Mouse (Mus musculus): ENCODE measurements around the gene Afm. TPM values are rescaled to one million over a fixed set of nuclear protein-coding genes. Genes with fewer than 3 reads are reported as not detected.

The Afm gene
- polyA plus RNA-seq (2016; fragmentation: Nextera tagmentation; extraction: Ambion mirVana) = 0.09 TPM in 1 of 2 replicates, not detected in the other

DNA sequence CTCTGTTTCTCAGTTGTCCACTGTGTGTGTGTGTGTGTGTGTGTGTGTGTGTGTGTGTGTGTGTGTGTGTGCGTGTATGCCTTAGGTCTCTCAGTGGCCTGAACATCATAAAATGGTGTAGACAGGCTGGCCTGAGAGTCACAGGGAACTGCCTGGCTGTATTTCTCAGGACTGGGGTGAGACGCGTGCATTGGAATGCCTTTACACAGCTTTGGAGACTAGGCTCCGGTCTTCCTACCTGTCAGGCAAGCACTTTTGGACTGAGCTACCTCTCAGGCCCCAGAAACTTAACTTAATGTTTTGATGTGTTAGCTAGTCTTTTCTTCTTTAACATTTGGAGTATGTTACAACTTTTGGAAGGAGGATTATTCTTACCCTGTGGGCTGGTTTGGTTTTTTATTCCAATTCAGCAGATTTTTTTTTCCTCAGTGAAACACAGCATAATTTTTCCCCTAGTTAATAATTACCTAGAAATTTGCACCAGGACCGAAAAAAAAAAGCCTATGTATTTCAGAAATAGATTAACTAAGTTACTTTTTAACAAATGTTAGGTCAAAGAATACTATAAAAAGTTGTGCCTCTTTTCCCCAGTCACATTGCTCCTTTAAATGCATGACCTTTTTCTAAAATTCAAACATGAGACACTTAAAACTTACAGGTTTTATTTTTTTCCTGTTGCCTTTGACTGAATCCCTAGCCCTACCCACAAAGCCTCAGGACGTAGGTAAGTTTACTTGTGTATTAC, at the start of gene Afm:
Gene Afm (plus strand): TSS at position 577 of the 745 bp plus-strand sequence.
- 77% methylated on average over 6 of the region's 6 CpGs for WGBS
- Histone ChIP-seq H3K4me3 (no peak within 1 kb of the TSS), H3K36me3 (no peaks in the 10 kb centered on the region), H3K27me3 (replicated peaks) (no peaks in the 10 kb centered on the region), H3K9me3 (replicated peaks) (no peaks in the 10 kb centered on the region), H3K27ac (ENCODE audit: poor library complexity, severe bottlenecking) (no peak within 1 kb of the TSS), H3K4me2 (no peak within 1 kb of the TSS), H3K9ac (no peak within 1 kb of the TSS), H3K4me1 (replicated peaks) (no peaks in the 10 kb centered on the region)
- no peak for ATAC-seq (ENCODE audit: insufficient number of reproducible peaks, low FRiP score)

DNA sequence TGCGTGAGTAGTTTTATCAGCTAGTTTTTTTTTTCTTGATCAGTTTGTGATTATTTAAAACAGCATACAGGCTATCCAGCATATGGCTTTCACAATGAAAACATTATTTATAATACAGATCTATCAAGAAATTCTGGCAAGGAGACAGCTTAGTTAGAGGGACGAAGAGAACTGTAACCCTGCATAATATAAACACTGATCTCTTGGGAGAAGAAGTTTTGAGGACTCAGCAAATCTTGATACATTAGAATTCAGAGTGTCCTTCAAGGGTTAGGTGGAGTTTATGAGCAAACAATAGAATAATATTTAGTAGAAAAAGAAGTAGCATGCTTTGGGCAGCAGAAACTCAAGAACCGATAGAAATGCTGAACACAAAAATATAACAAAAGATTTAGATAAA, 47.9 kb upstream of the Afm start:
- no peak overlapping the region for H3K27ac ChIP-seq (ENCODE audit: poor library complexity, severe bottlenecking)
- no peaks in the 10 kb centered on the region for H3K36me3 ChIP-seq
- no peak overlapping the region for H3K4me2 ChIP-seq
- H3K27me3 ChIP-seq (replicated peaks) = no peaks in the 10 kb centered on the region
- H3K4me1 ChIP-seq (replicated peaks) = no peaks in the 10 kb centered on the region
- 80% methylated on average over 3 of the region's 3 CpGs for WGBS
- H3K4me3 ChIP-seq = no peak overlapping the region
- ATAC-seq (ENCODE audit: insufficient number of reproducible peaks, low FRiP score) = no peak
- H3K9ac ChIP-seq = no peak overlapping the region
- no peaks in the 10 kb centered on the region for H3K9me3 ChIP-seq (replicated peaks)

DNA sequence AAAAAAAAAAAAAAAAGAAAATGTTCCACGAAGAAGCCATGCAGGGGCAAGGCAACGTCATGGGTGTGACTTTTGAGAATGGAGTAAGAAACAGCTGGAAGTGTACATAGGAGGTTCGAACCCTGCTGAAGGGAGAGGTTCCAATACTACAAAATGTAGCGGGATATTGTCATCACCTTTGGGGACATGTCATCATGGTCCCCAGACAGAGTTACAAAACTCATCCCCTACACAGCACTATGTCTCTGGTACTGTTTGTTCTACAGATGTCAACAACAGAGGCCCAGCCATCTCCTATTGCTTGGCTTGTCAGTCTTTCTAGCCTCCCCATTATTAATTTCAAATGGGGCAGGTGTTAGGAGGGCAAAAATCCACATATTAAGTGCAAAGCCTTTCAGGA, 44.8 kb upstream of the Afm start:
- no peak for ATAC-seq (ENCODE audit: insufficient number of reproducible peaks, low FRiP score)
- Histone ChIP-seq H3K4me1 (replicated peaks) (no peaks in the 10 kb centered on the region), H3K36me3 (no peaks in the 10 kb centered on the region), H3K4me3 (no peak overlapping the region), H3K4me2 (no peak overlapping the region), H3K9ac (no peak overlapping the region), H3K9me3 (replicated peaks) (no peaks in the 10 kb centered on the region), H3K27ac (ENCODE audit: poor library complexity, severe bottlenecking) (no peak overlapping the region), H3K27me3 (replicated peaks) (no peaks in the 10 kb centered on the region)
- WGBS = 82% methylated on average over 4 of the region's 4 CpGs

DNA sequence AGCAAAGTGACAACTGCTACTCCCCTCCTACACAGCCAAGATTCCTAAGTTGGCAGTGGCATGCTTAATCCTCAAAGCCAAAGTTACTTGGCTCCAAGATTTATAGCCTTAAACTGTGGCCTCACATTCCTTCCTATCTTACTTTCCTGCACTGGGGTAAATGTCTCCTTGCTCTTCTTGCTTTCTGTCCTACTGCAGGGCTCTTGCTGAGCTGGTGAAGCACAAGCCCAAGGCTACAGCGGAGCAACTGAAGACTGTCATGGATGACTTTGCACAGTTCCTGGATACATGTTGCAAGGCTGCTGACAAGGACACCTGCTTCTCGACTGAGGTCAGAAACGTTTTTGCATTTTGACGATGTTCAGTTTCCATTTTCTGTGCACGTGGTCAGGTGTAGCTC, 44.4 kb upstream of the Afm start:
- no peaks in the 10 kb centered on the region for H3K36me3 ChIP-seq
- H3K27ac ChIP-seq (ENCODE audit: poor library complexity, severe bottlenecking) = no peak overlapping the region
- ATAC-seq (ENCODE audit: insufficient number of reproducible peaks, low FRiP score) = no peak
- no peak overlapping the region for H3K4me3 ChIP-seq
- 74% methylated on average over 5 of the region's 5 CpGs for WGBS
- no peaks in the 10 kb centered on the region for H3K27me3 ChIP-seq (replicated peaks)
- H3K9ac ChIP-seq = no peak overlapping the region
- H3K4me1 ChIP-seq (replicated peaks) = no peaks in the 10 kb centered on the region
- H3K9me3 ChIP-seq (replicated peaks) = no peaks in the 10 kb centered on the region
- H3K4me2 ChIP-seq = no peak overlapping the region

DNA sequence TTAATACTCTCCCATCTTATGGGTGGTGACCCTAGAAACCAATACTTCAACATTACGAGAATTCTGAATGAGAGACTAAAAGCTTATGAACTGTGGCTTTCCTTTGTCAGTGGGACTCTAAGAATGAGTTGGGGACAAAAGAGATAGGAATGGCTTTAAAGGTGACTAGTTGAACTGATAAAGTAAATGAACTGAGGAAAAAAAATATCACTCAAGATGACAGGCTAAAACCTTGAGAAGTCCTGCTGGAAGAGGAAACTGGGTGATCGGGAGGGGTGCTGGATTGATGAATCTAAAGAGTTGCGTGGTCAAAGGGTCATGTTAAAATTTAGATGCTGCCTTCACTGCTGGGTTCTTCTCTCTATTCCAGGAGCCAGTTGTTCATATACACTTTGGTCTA, 42.0 kb upstream of the Afm start:
- Histone ChIP-seq H3K4me3 (no peak overlapping the region), H3K9ac (no peak overlapping the region), H3K4me1 (replicated peaks) (no peaks in the 10 kb centered on the region), H3K27ac (ENCODE audit: poor library complexity, severe bottlenecking) (no peak overlapping the region), H3K27me3 (replicated peaks) (no peaks in the 10 kb centered on the region), H3K4me2 (no peak overlapping the region), H3K9me3 (replicated peaks) (no peaks in the 10 kb centered on the region), H3K36me3 (no peaks in the 10 kb centered on the region)
- ATAC-seq (ENCODE audit: insufficient number of reproducible peaks, low FRiP score) = no peak
- 89% methylated on average over 3 of the region's 3 CpGs for WGBS

DNA sequence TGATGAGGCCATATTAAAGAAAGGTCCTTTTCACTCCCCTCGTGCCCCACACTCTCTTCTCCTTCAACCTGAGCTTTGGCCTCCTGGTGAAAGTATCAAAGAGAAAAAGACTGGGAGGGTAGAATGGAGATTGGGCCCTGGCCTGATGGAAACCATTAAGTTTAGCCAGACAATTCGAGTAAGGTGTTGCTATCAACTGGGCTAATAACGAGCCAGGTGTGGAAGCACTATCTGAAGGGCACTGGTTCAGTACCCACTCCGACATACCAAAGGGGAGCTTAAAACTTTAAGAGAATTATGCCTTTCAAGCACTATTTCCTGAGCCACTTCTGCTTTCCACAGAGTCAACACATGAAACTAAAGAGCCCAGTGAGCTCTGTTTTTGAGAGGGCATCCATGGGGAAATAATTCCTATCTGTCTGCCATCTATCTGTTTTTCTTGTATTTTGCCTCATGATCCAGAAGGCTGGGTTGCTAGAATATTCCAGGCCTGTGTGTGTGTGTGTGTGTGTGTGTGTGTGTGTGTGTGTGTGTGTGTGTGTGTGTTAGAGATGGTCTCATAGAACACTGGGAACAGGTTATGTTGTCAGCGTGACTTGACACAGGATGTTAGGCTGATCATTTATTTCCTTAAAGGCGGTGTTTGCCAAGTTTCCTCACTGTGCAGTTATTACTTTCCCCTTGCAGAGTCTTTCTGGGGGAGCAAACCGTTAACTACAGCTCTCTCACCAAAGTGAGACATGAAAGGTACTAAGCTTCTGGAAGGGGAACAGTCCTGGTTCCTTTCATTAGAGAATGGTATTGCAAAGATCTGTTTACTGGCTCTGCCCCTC, 41.2 kb upstream of the Afm start:
- Histone ChIP-seq H3K27me3 (replicated peaks) (no peaks in the 10 kb centered on the region), H3K9me3 (replicated peaks) (no peaks in the 10 kb centered on the region), H3K27ac (ENCODE audit: poor library complexity, severe bottlenecking) (no peak overlapping the region), H3K36me3 (no peaks in the 10 kb centered on the region), H3K4me1 (replicated peaks) (no peaks in the 10 kb centered on the region), H3K9ac (no peak overlapping the region), H3K4me3 (no peak overlapping the region), H3K4me2 (no peak overlapping the region)
- ATAC-seq (ENCODE audit: insufficient number of reproducible peaks, low FRiP score) = no peak
- 71% methylated on average over 7 of the region's 7 CpGs for WGBS

DNA sequence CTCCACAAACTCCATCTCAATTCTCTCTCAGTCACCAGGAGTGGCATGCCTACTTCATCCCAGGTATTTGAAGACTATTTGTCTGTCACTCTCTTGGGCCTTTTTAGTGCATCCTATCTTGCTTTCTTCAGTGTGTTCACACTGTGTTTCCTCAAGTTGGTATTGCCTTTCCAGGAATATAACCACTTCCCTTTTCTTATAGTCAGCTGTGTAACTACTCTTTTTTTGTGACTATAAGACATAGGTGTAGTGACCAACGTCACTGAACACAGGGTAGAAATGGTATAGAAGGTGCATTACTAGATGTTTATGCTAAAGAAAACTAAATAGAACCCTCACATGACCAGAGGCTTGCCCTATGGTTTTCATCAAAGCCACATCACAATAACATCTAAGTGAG, 39.8 kb upstream of the Afm start:
- Histone ChIP-seq H3K9ac (no peak overlapping the region), H3K4me1 (replicated peaks) (no peaks in the 10 kb centered on the region), H3K27ac (ENCODE audit: poor library complexity, severe bottlenecking) (no peak overlapping the region), H3K4me2 (no peak overlapping the region), H3K27me3 (replicated peaks) (no peaks in the 10 kb centered on the region), H3K36me3 (no peaks in the 10 kb centered on the region), H3K9me3 (replicated peaks) (no peaks in the 10 kb centered on the region), H3K4me3 (no peak overlapping the region)
- WGBS = 89% methylated on average over 1 of the region's 1 CpGs
- no peak for ATAC-seq (ENCODE audit: insufficient number of reproducible peaks, low FRiP score)

DNA sequence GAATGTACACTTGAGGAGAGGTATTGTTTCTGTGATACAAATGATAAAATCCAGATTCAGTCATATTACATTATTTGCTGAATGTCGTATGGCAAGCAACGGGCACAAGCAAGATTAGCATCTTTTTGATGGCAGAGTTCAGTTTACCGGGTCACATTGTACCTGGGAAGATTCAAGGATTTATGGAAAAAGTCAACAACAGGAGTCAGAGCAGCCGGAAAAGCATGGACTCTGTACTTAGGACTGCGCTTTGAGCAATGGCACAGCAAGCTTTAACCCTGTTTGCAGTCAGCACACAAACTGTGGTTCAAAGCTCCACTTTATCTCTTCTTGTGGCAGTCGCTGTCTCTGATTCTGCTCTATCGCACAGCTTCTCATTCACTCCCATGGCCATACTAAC, 33.1 kb upstream of the Afm start:
- Histone ChIP-seq H3K27me3 (replicated peaks) (no peaks in the 10 kb centered on the region), H3K4me1 (replicated peaks) (no peaks in the 10 kb centered on the region), H3K27ac (ENCODE audit: poor library complexity, severe bottlenecking) (no peak overlapping the region), H3K4me2 (no peak overlapping the region), H3K4me3 (no peak overlapping the region), H3K9ac (no peak overlapping the region), H3K36me3 (no peaks in the 10 kb centered on the region), H3K9me3 (replicated peaks) (no peaks in the 10 kb centered on the region)
- ATAC-seq (ENCODE audit: insufficient number of reproducible peaks, low FRiP score) = no peak
- whole genome bisulfite sequencing = 84% methylated on average over 7 of the region's 7 CpGs

DNA sequence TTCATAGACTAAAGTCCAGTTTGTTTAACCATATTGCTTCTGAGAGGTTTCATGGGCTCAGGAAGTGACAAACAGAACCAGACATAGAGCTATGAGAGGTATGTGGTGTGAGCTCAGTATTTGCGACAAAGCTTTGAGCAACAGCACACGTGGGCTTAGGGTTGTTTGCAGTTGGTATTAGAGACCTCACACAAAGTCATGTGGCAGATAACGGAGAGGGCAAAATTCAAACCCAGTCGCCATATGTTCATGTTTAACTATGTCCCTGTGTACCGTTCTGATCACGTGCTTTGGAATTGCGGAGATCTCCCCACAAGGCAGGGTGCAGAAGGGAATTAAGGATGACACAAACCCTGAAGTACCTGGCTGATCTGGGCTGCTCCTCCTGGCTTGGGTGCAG, 30.4 kb upstream of the Afm start:
- ATAC-seq (ENCODE audit: insufficient number of reproducible peaks, low FRiP score) = no peak
- Histone ChIP-seq H3K9me3 (replicated peaks) (no peaks in the 10 kb centered on the region), H3K4me2 (no peak overlapping the region), H3K4me1 (replicated peaks) (0 out of 2 replicates have a peak, but pooled peaks cover 3% of the 10 kb centered on the region), H3K9ac (no peak overlapping the region), H3K4me3 (no peak overlapping the region), H3K36me3 (no peaks in the 10 kb centered on the region), H3K27ac (ENCODE audit: poor library complexity, severe bottlenecking) (no peak overlapping the region), H3K27me3 (replicated peaks) (no peaks in the 10 kb centered on the region)
- WGBS = 77% methylated on average over 7 of the region's 7 CpGs

DNA sequence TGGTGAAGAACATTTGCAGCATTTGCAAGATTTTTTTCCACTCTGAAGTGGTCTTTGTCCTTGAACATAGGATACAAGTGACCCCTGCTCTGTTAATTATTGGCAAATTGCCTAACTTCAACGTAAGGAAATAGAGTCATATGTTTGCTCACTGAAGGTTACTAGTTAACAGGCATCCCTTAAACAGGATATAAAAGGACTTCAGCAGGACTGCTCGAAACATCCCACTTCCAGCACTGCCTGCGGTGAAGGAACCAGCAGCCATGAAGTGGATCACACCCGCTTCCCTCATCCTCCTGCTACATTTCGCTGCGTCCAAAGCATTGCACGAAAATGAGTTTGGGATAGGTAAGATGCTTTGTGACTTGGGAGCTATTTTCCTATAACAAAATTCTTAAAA, 28.2 kb upstream of the Afm start, which contains the start of gene Afp:
Gene Afp (plus strand): TSS at position 220 of the 400 bp plus-strand sequence.
- no peak within 1 kb of the TSS for H3K9ac ChIP-seq
- H3K4me3 ChIP-seq = no peak within 1 kb of the TSS
- H3K27me3 ChIP-seq (replicated peaks) = no peaks in the 10 kb centered on the region
- H3K27ac ChIP-seq (ENCODE audit: poor library complexity, severe bottlenecking) = no peak within 1 kb of the TSS
- no peak for ATAC-seq (ENCODE audit: insufficient number of reproducible peaks, low FRiP score)
- no peak within 1 kb of the TSS for H3K4me2 ChIP-seq
- WGBS = 76% methylated on average over 7 of the region's 7 CpGs
- 0 out of 2 replicates have a peak, but pooled peaks cover 3% of the 10 kb centered on the region for H3K4me1 ChIP-seq (replicated peaks)
- H3K36me3 ChIP-seq = no peaks in the 10 kb centered on the region
- no peaks in the 10 kb centered on the region for H3K9me3 ChIP-seq (replicated peaks)

DNA sequence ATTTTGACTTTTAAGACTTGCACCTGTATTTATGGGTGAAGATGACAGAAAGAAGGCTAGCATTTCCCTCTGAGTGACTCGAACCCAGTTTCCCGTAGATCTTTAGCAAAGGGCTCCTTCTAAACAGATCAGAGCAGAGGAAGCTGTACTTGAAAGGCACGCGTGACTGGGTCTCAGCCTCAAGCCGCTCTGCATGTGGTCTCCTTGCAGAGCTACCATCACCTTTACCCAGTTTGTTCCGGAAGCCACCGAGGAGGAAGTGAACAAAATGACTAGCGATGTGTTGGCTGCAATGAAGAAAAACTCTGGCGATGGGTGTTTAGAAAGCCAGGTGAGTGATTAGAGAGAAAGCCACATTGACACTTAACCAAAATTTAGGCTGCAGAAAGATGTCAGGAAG, 26.3 kb upstream of the Afm start:
- H3K9ac ChIP-seq = no peak overlapping the region
- no peaks in the 10 kb centered on the region for H3K36me3 ChIP-seq
- WGBS = 78% methylated on average over 9 of the region's 9 CpGs
- H3K27ac ChIP-seq (ENCODE audit: poor library complexity, severe bottlenecking) = no peak overlapping the region
- ATAC-seq (ENCODE audit: insufficient number of reproducible peaks, low FRiP score) = no peak
- H3K4me3 ChIP-seq = no peak overlapping the region
- H3K4me1 ChIP-seq (replicated peaks) = 0 out of 2 replicates have a peak, but pooled peaks cover 3% of the 10 kb centered on the region
- no peaks in the 10 kb centered on the region for H3K27me3 ChIP-seq (replicated peaks)
- H3K9me3 ChIP-seq (replicated peaks) = no peaks in the 10 kb centered on the region
- peak overlapping the region; percentile 49 for H3K4me2 ChIP-seq

Data from heart, embryonic 12.5 days (tissue).